Mouse (Mus musculus) erythroblast, embryonic 14.5 days (primary cell): ENCODE results near the gene Efcab10.

Source experiments
- GATA1 ChIP-seq: IDR thresholded peaks from 2 replicates; pipeline ENCODE4 v1.6.1; 2012; ENCODE audit warnings: low read length, inconsistent platforms, mixed read lengths
- TAL1 ChIP-seq: IDR thresholded peaks from 3 replicates; pipeline ENCODE4 v1.6.1; 2012; ENCODE audit warnings: low read length, inconsistent platforms, mixed read lengths

- TF ChIP-seq TAL1, result no peak
- TF ChIP-seq GATA1, result no peak
Observed at GRCm38 (mm10) chr12:33427726-33428125, 33.1 kb downstream of the Efcab10 start.
